Mouse (Mus musculus) frontal cortex, postnatal 14 days (tissue): ENCODE measurements around the gene Clcn7.
"Not testable (repeated sequence)": the region's sequence is repeated elsewhere in the genome, so short reads cannot be mapped to it uniquely, and the experiment has no call there.

Experiments used
- DNase-seq, 2 experiments: peaks; one replicate each; pipeline ENCODE4 v3.0.0; 2022; ENCODE audit warnings: low spot score in 2 of 2

The Clcn7 gene

GRCm38 (mm10) chr17:25133275-25133698 lies at the start of gene Clcn7:
TSS of gene Clcn7 (plus strand) at chr17:25133391.
- peak; percentile 89 to 94 for DNase-seq

GRCm38 (mm10) chr17:25083444-25083931 lies 49.7 kb upstream of the Clcn7 start, which contains the start of gene Tmem204:
TSS of gene Tmem204 (minus strand) at chr17:25083591.
- DNase-seq = no peak

GRCm38 (mm10) chr17:25084835-25085385 lies 48.3 kb upstream of the Clcn7 start:
- no peak for DNase-seq

GRCm38 (mm10) chr17:25086724-25087123 lies 46.5 kb upstream of the Clcn7 start:
- no peak for DNase-seq

- no peak for DNase-seq
Measured at GRCm38 (mm10) chr17:25089158-25089557, 44.0 kb upstream of the Clcn7 start.

- no peak for DNase-seq
Measured at GRCm38 (mm10) chr17:25090450-25090849, 42.7 kb upstream of the Clcn7 start.

- DNase-seq = no peak
Measured at GRCm38 (mm10) chr17:25096221-25096620, 37.0 kb upstream of the Clcn7 start.

- DNase-seq = no peak
Measured at GRCm38 (mm10) chr17:25100052-25100451, 33.1 kb upstream of the Clcn7 start.

GRCm38 (mm10) chr17:25101338-25101737 lies 31.9 kb upstream of the Clcn7 start:
- no peak for DNase-seq

GRCm38 (mm10) chr17:25107786-25108185 lies 25.4 kb upstream of the Clcn7 start:
- no peak for DNase-seq

- DNase-seq = no peak
Measured at GRCm38 (mm10) chr17:25109578-25109977, 23.6 kb upstream of the Clcn7 start.

- no peak for DNase-seq
Measured at GRCm38 (mm10) chr17:25110590-25110989, 22.6 kb upstream of the Clcn7 start.

- DNase-seq = no peak
Measured at GRCm38 (mm10) chr17:25111220-25111619, 22.0 kb upstream of the Clcn7 start.

GRCm38 (mm10) chr17:25111739-25112422 lies 21.3 kb upstream of the Clcn7 start:
- peak; percentile 28 to 29 for DNase-seq

GRCm38 (mm10) chr17:25112423-25112810 lies 20.8 kb upstream of the Clcn7 start:
- no peak for DNase-seq

- DNase-seq = no peak
Measured at GRCm38 (mm10) chr17:25114908-25115645, 18.1 kb upstream of the Clcn7 start.

- DNase-seq = peak; percentile 86 to 88
Measured at GRCm38 (mm10) chr17:25115664-25116432, 17.3 kb upstream of the Clcn7 start, which contains the start of gene Telo2. TSS of gene Telo2 (minus strand) at chr17:25115967.

GRCm38 (mm10) chr17:25117263-25117662 lies 15.9 kb upstream of the Clcn7 start:
- DNase-seq = no peak

- DNase-seq = no peak
Measured at GRCm38 (mm10) chr17:25120406-25120805, 12.8 kb upstream of the Clcn7 start, which contains the start of gene Ptx4. TSS of gene Ptx4 (plus strand) at chr17:25120760.

- DNase-seq = no peak
Measured at GRCm38 (mm10) chr17:25123979-25124378, 9.2 kb upstream of the Clcn7 start.

GRCm38 (mm10) chr17:25125442-25126060 lies 7.6 kb upstream of the Clcn7 start:
- not testable (repeated sequence) for DNase-seq
